Mouse (Mus musculus): ENCODE measurements around the gene Rpl23a.
"Not testable (repeated sequence)": the region's sequence is repeated elsewhere in the genome, so short reads cannot be mapped to it uniquely, and the experiment has no call there.

The Rpl23a gene

DNA sequence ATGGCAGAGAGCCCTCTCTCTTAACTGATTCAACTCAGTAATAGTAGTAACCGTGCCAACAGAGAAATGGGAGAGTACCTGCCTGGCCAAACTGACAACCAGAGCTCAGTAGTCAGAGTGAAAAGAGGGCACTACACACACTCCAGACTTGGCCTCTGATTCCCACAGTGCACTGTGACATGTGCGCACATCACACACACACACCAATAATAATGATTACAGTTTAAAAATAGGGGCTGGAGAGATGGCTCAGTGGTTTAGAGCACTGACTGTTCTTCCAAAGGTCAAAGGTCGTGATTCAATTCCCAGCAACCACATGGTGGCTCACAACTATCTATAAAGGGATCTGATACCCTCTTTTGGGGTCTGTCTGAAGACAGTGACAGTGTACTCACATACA lies 45.4 kb downstream of the Rpl23a start:
- DNase-seq: no peak

DNA sequence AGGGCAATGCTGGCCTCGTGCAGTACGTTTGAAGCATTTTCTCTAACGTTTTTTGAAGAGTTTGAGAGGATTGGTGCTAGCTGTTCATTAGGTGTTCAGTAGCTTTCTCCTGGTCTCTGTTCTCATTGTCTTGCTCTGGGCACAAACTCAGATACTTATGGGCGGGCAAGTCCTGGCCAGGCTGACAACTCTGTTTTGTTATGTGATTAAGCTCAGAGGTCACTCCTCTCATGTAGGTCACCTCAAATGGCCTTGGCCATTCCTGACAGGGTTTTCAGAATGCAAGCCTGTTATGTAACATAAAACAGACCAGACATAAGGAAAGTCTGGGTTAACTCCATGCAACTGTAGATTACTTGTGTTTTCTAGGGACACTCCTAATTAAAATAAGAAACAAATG lies 45.8 kb downstream of the Rpl23a start:
- no peak for DNase-seq

DNA sequence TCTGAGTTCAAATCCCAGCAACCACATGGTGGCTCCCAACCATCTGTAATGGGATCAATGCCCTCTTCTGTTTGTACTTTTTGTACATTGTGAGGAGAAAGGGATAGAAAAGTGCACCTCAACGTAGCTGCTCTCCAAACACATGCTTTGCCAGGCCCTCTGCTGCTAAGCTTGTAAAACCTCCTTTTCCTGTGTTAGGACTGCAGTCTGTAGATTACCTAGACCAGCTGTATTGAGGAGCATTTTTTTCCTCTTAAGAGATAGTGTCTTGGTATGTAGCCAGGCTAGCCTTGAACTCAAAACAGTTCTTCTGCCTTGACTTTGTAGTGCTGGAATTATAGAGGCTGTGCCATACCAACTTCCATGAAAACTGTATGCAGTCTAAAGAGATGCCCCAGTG lies 47.3 kb downstream of the Rpl23a start:
- DNase-seq: no peak

DNA sequence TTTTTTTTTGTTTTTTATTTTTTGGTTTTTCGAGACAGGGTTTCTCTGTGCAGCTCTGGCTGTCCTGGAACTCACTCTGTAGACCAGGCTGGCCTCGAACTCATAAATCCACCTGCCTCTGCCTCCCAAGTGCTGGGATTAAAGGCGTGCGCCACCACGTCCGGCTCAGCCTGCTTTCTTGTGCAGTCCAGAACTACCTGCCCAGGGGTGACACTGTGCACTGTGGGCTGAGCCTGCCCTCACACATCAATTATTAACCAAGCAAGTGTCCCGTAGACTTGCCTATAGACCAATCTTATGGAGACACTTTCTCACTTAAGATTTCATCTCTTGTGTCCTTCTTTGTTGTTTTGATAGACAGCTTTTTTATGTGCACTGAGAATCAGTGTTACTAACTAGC lies 48.1 kb downstream of the Rpl23a start:
- not testable (repeated sequence) for DNase-seq

DNA sequence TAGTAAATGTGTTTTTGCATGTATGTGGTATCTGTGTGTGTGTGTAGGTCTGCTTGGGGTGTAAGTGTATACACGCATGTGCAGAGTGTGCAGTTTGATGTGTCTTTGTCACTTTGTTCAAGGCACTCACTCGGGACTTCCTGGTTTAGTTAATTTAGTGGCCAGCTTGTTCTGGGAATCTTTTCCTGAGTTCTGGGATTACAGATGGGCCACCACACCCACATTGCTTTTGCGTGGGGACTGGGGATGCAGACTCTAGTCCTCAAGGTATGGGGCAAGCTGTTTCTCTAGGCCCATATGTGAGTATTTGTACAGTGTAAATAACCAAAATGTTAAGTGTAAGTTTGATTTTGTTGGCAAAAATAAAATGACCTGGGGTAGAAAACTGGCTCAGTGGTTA lies 49.0 kb downstream of the Rpl23a start:
- no peak for DNase-seq

DNA sequence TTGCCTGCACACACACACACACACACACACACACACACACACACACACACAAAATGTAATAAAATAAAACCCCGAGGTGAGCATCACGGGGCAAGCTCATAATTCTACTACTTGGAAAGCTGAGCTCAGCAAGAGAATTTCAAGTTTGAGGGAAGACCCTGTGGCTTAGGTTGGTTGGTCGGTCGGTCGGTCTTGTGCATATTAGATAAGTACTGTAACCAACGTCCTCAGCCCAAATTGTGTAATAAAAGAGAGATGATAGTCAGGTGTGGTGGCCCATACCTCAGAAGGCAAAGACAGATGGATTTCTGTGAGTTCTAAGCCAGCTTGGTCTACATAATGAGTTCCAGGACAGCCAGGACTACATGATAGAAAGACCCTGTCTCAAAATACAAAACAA lies 49.5 kb downstream of the Rpl23a start:
- DNase-seq: no peak
